Mouse (Mus musculus): ENCODE data around the gene Rinl. TPM values are rescaled to one million over a fixed set of nuclear protein-coding genes. Genes with fewer than 3 reads are reported as not detected.

Gene Rinl
- polyA plus RNA-seq, 1 experiment from 2014 or later = 2.7 TPM

- H3K4me3 ChIP-seq = peak overlapping the region; percentile 64
Observed at GRCm38 (mm10) chr7:28766910-28767309, 21.9 kb upstream of the Rinl start.

GRCm38 (mm10) chr7:28767462-28767965 is 21.3 kb upstream of the Rinl start, which contains the start of gene Nfkbib:
Gene Nfkbib, minus strand, starts transcription at chr7:28767512.
- peak within 1 kb of the TSS; percentile 84 for H3K9ac ChIP-seq
- H3K36me3 ChIP-seq = no peaks in the 10 kb centered on the region
- peak within 1 kb of the TSS; percentile 75 for H3K4me2 ChIP-seq (replicated peaks)
- H3K9me3 ChIP-seq (replicated peaks) = no peaks in the 10 kb centered on the region
- no peaks in the 10 kb centered on the region for H3K27me3 ChIP-seq
- H3K4me3 ChIP-seq = peak within 1 kb of the TSS; percentile 64
- peaks cover 23% of the 10 kb centered on the region for H3K4me1 ChIP-seq
- H3K27ac ChIP-seq = no peak within 1 kb of the TSS
- ATAC-seq (ENCODE audit: low FRiP score) = no peak
- WGBS = 67% methylated on average over 7 of the region's 7 CpGs

More at GRCm38 (mm10) chr7:28766910-28767309, 21.9 kb upstream of the Rinl start:
- H3K4me2 ChIP-seq (replicated peaks) = peak overlapping the region; percentile 75
- WGBS = 4% methylated on average over 14 of the region's 14 CpGs
- H3K9me3 ChIP-seq (replicated peaks) = no peaks in the 10 kb centered on the region
- no peaks in the 10 kb centered on the region for H3K27me3 ChIP-seq
- no peaks in the 10 kb centered on the region for H3K36me3 ChIP-seq
- peaks cover 23% of the 10 kb centered on the region for H3K4me1 ChIP-seq
- ATAC-seq (ENCODE audit: low FRiP score) = no peak; the same call in 1 of the 2 replicates
- H3K27ac ChIP-seq = no peak overlapping the region
- H3K9ac ChIP-seq = peak overlapping the region; percentile 84

- no peaks in the 10 kb centered on the region for H3K9me3 ChIP-seq (replicated peaks)
- H3K4me3 ChIP-seq = no peak overlapping the region
- WGBS = 93% methylated on average over 9 of the region's 9 CpGs
- no peaks in the 10 kb centered on the region for H3K36me3 ChIP-seq
- H3K27me3 ChIP-seq = no peaks in the 10 kb centered on the region
- H3K9ac ChIP-seq = no peak overlapping the region
- H3K4me1 ChIP-seq = peaks cover 29% of the 10 kb centered on the region
- H3K4me2 ChIP-seq (replicated peaks) = no peak overlapping the region
- no peak overlapping the region for H3K27ac ChIP-seq
- no peak for ATAC-seq (ENCODE audit: low FRiP score)
Observed at GRCm38 (mm10) chr7:28769414-28769958, 19.3 kb upstream of the Rinl start.

- Histone ChIP-seq H3K36me3 (no peaks in the 10 kb centered on the region), H3K27me3 (no peaks in the 10 kb centered on the region), H3K4me3 (no peak overlapping the region), H3K9ac (no peak overlapping the region), H3K4me2 (replicated peaks) (no peak overlapping the region), H3K9me3 (replicated peaks) (no peaks in the 10 kb centered on the region), H3K4me1 (peaks cover 27% of the 10 kb centered on the region), H3K27ac (no peak overlapping the region)
- 89% methylated on average over 3 of the region's 3 CpGs for WGBS
- no peak for ATAC-seq (ENCODE audit: low FRiP score)
Observed at GRCm38 (mm10) chr7:28770309-28770708, 18.5 kb upstream of the Rinl start.

GRCm38 (mm10) chr7:28771867-28772266 is 16.9 kb upstream of the Rinl start:
- Histone ChIP-seq H3K27ac (no peak overlapping the region), H3K4me3 (no peak overlapping the region), H3K36me3 (peaks cover 9% of the 10 kb centered on the region), H3K9me3 (replicated peaks) (no peaks in the 10 kb centered on the region), H3K9ac (no peak overlapping the region), H3K4me1 (peaks cover 20% of the 10 kb centered on the region), H3K27me3 (no peaks in the 10 kb centered on the region), H3K4me2 (replicated peaks) (no peak overlapping the region)
- no peak for ATAC-seq (ENCODE audit: low FRiP score)
- whole genome bisulfite sequencing = 93% methylated on average over 11 of the region's 11 CpGs

- H3K4me3 ChIP-seq = no peak overlapping the region
- H3K36me3 ChIP-seq = peaks cover 18% of the 10 kb centered on the region
- H3K4me2 ChIP-seq (replicated peaks) = no peak overlapping the region
- 59% methylated on average over 3 of the region's 3 CpGs for WGBS
- H3K27ac ChIP-seq = 0 out of 2 replicates have a peak overlapping the region, but pooled peaks have one; percentile 58
- no peaks in the 10 kb centered on the region for H3K27me3 ChIP-seq
- H3K9ac ChIP-seq = 0 out of 2 replicates have a peak overlapping the region, but pooled peaks have one; percentile 28
- ATAC-seq (ENCODE audit: low FRiP score) = no peak
- H3K4me1 ChIP-seq = peaks cover 8% of the 10 kb centered on the region
- H3K9me3 ChIP-seq (replicated peaks) = no peaks in the 10 kb centered on the region
Observed at GRCm38 (mm10) chr7:28773163-28773562, 15.6 kb upstream of the Rinl start.

- ATAC-seq (ENCODE audit: low FRiP score) = peak; percentile 49; the same call in 1 of the 2 replicates
- Histone ChIP-seq H3K36me3 (peaks cover 25% of the 10 kb centered on the region), H3K4me3 (no peak overlapping the region), H3K9ac (no peak overlapping the region), H3K4me1 (peaks cover 7% of the 10 kb centered on the region), H3K27me3 (no peaks in the 10 kb centered on the region), H3K4me2 (replicated peaks) (no peak overlapping the region), H3K9me3 (replicated peaks) (no peaks in the 10 kb centered on the region), H3K27ac (peak overlapping the region; percentile 58)
- 43% methylated on average over 12 of the region's 12 CpGs for WGBS
Observed at GRCm38 (mm10) chr7:28774164-28774563, 14.6 kb upstream of the Rinl start.

- H3K4me2 ChIP-seq (replicated peaks) = no peak overlapping the region
- 87% methylated on average over 7 of the region's 7 CpGs for WGBS
- H3K36me3 ChIP-seq = peaks cover 25% of the 10 kb centered on the region
- peaks cover 7% of the 10 kb centered on the region for H3K4me1 ChIP-seq
- no peak overlapping the region for H3K9ac ChIP-seq
- no peaks in the 10 kb centered on the region for H3K27me3 ChIP-seq
- ATAC-seq (ENCODE audit: low FRiP score) = no peak
- H3K9me3 ChIP-seq (replicated peaks) = no peaks in the 10 kb centered on the region
- H3K4me3 ChIP-seq = no peak overlapping the region
- no peak overlapping the region for H3K27ac ChIP-seq
Observed at GRCm38 (mm10) chr7:28775129-28775528, 13.6 kb upstream of the Rinl start.

- WGBS = 86% methylated on average over 9 of the region's 9 CpGs
- Histone ChIP-seq H3K27me3 (no peaks in the 10 kb centered on the region), H3K9ac (no peak overlapping the region)
Observed at GRCm38 (mm10) chr7:28778825-28779224, 9.9 kb upstream of the Rinl start.

GRCm38 (mm10) chr7:28780067-28780658 is 8.6 kb upstream of the Rinl start:
- Histone ChIP-seq H3K9me3 (replicated peaks) (no peaks in the 10 kb centered on the region), H3K9ac (0 out of 2 replicates have a peak overlapping the region, but pooled peaks have one; percentile 39), H3K4me1 (peaks cover 5% of the 10 kb centered on the region), H3K4me2 (replicated peaks) (no peak overlapping the region), H3K27ac (peak overlapping the region; percentile 55), H3K36me3 (peaks cover 41% of the 10 kb centered on the region), H3K4me3 (no peak overlapping the region), H3K27me3 (no peaks in the 10 kb centered on the region)
- WGBS = 44% methylated on average over 6 of the region's 6 CpGs
- peak; percentile 70 for ATAC-seq (ENCODE audit: low FRiP score)

More at GRCm38 (mm10) chr7:28778825-28779224, 9.9 kb upstream of the Rinl start:
- no peak overlapping the region for H3K4me3 ChIP-seq
- H3K27ac ChIP-seq = no peak overlapping the region
- H3K4me1 ChIP-seq = peaks cover 7% of the 10 kb centered on the region
- H3K4me2 ChIP-seq (replicated peaks) = no peak overlapping the region
- H3K9me3 ChIP-seq (replicated peaks) = no peaks in the 10 kb centered on the region
- peaks cover 38% of the 10 kb centered on the region for H3K36me3 ChIP-seq
- no peak for ATAC-seq (ENCODE audit: low FRiP score)

GRCm38 (mm10) chr7:28780857-28781256 is 7.9 kb upstream of the Rinl start:
- Histone ChIP-seq H3K4me1 (peaks cover 5% of the 10 kb centered on the region), H3K27ac (no peak overlapping the region), H3K36me3 (peaks cover 47% of the 10 kb centered on the region), H3K27me3 (no peaks in the 10 kb centered on the region), H3K9me3 (replicated peaks) (no peaks in the 10 kb centered on the region), H3K4me2 (replicated peaks) (no peak overlapping the region), H3K4me3 (no peak overlapping the region), H3K9ac (no peak overlapping the region)
- no peak for ATAC-seq (ENCODE audit: low FRiP score)
- whole genome bisulfite sequencing = 78% methylated on average over 7 of the region's 7 CpGs

GRCm38 (mm10) chr7:28781261-28781663 is 7.5 kb upstream of the Rinl start:
- ATAC-seq (ENCODE audit: low FRiP score) = no peak
- WGBS = 93% methylated on average over 8 of the region's 8 CpGs

More at GRCm38 (mm10) chr7:28781261-28781663, 7.5 kb upstream of the Rinl start:
- H3K4me2 ChIP-seq (replicated peaks) = no peak overlapping the region
- H3K27ac ChIP-seq = no peak overlapping the region
- H3K9ac ChIP-seq = no peak overlapping the region
- H3K36me3 ChIP-seq = peaks cover 48% of the 10 kb centered on the region
- H3K27me3 ChIP-seq = no peaks in the 10 kb centered on the region
- no peaks in the 10 kb centered on the region for H3K9me3 ChIP-seq (replicated peaks)
- no peak overlapping the region for H3K4me3 ChIP-seq
- H3K4me1 ChIP-seq = peaks cover 5% of the 10 kb centered on the region
